Mouse (Mus musculus) embryonic facial prominence, embryonic 12.5 days (tissue): Measurements from ENCODE around the gene Cyp4f39. TPM values are rescaled to one million over a fixed set of nuclear protein-coding genes. Genes with fewer than 3 reads are reported as not detected.
"Not testable (repeated sequence)": the region's sequence is repeated elsewhere in the genome, so short reads cannot be mapped to it uniquely, and the experiment has no call there.

Experiments used
- ATAC-seq: fragments of 200-750 bp; cut with Nextera tagmentation; 2 replicates; pipeline ENCODE4 v1.8.0; 2017; ENCODE audit not compliant: insufficient number of reproducible peaks, insufficient read depth, low FRiP score, low TSS enrichment
- H3K27ac ChIP-seq: fragments of 300-500 bp; sonication (generic); 2 replicates; pipeline ENCODE4 v1.5.1; 2016; ENCODE audit warnings: mild to moderate bottlenecking
- H3K27me3 ChIP-seq: fragments of 300-500 bp; sonication (generic); 2 replicates; pipeline ENCODE4 v1.6.1; 2016; ENCODE audit warnings: mild to moderate bottlenecking, moderate library complexity
- H3K36me3 ChIP-seq: fragments of 300-500 bp; sonication (generic); 2 replicates; pipeline ENCODE4 v1.6.1; 2016; ENCODE audit warnings: mild to moderate bottlenecking
- H3K4me1 ChIP-seq: fragments of 300-500 bp; sonication (generic); 2 replicates; pipeline ENCODE4 v1.6.1; 2016
- H3K4me2 ChIP-seq: fragments of 300-500 bp; sonication (generic); replicated peaks from 2 replicates; pipeline ENCODE4 v1.6.1; 2016; ENCODE audit warnings: mild to moderate bottlenecking, moderate library complexity
- H3K4me3 ChIP-seq: fragments of 300-500 bp; sonication (generic); 2 replicates; pipeline ENCODE4 v1.5.1; 2016; ENCODE audit warnings: mild to moderate bottlenecking
- H3K9ac ChIP-seq: fragments of 300-500 bp; sonication (generic); 2 replicates; pipeline ENCODE4 v1.6.1; 2016; ENCODE audit warnings: mild to moderate bottlenecking, moderate library complexity
- H3K9me3 ChIP-seq: fragments of 300-500 bp; sonication (generic); 2 replicates; pipeline ENCODE4 v1.6.1; 2016; ENCODE audit warnings: mild to moderate bottlenecking, moderate library complexity
- WGBS: fragments of 180-500 bp; shearing (Covaris S2); methylation state at CpG from one replicate; pipeline ENCODE4 v1.1.7; 2016; 5-methylcytosine and 5-hydroxymethylcytosine counted together
- polyA plus RNA-seq: library from polyadenylated mRNA; unstranded; fragments of >200 nt; fragmentation: Nextera tagmentation; extraction: Ambion mirVana; gene quantifications from 2 replicates; pipeline ENCODE4 v1.2.1, GENCODE M21; 2016

The Cyp4f39 gene
- polyA plus RNA-seq, 1 experiment from 2014 or later = 0.70 TPM

- Histone ChIP-seq H3K9ac (no peak overlapping the region), H3K4me2 (no peak overlapping the region), H3K27ac (no peak overlapping the region), H3K4me1 (peaks cover 5% of the 10 kb centered on the region), H3K27me3 (no peaks in the 10 kb centered on the region), H3K36me3 (no peaks in the 10 kb centered on the region), H3K9me3 (no peaks in the 10 kb centered on the region), H3K4me3 (no peak overlapping the region)
- WGBS = 80% methylated on average over 6 of the region's 6 CpGs
- no peak for ATAC-seq
Measured at GRCm38 (mm10) chr17:32534068-32534467, 81.5 kb downstream of the Cyp4f39 start.

GRCm38 (mm10) chr17:32536051-32536866, 83.7 kb downstream of the Cyp4f39 start, which contains the start of gene Cyp4f16:
TSS of gene Cyp4f16 (plus strand) at chr17:32536558.
- ATAC-seq = peak; percentile 92
- not testable (repeated sequence) for H3K9me3 ChIP-seq, H3K4me1 ChIP-seq, H3K27ac ChIP-seq, H3K36me3 ChIP-seq, H3K27me3 ChIP-seq
- peak within 1 kb of the TSS; percentile 42 for H3K4me3 ChIP-seq
- peak within 1 kb of the TSS; percentile 55 for H3K9ac ChIP-seq
- H3K4me2 ChIP-seq = peak within 1 kb of the TSS; percentile 72
- 10% methylated on average over 5 of the region's 5 CpGs for WGBS

- peaks cover 5% of the 10 kb centered on the region for H3K4me1 ChIP-seq
- H3K27ac ChIP-seq = no peak overlapping the region
- H3K4me3 ChIP-seq = peak overlapping the region; percentile 42
- H3K9ac ChIP-seq = peak overlapping the region; percentile 55
- peak overlapping the region; percentile 72 for H3K4me2 ChIP-seq
- H3K9me3 ChIP-seq = no peaks in the 10 kb centered on the region
- H3K27me3 ChIP-seq = no peaks in the 10 kb centered on the region
- WGBS = 64% methylated on average over 5 of the region's 5 CpGs
- ATAC-seq = no peak
- H3K36me3 ChIP-seq = no peaks in the 10 kb centered on the region
Measured at GRCm38 (mm10) chr17:32536867-32537250, 84.3 kb downstream of the Cyp4f39 start.

Other genes with a start within 250 kb of the Cyp4f39 start
- gene Brd4, start 168.0 kb upstream of the Cyp4f39 start, polyA plus RNA-seq = 107 and 112 TPM in 2 replicates
- gene Akap8, start 131.5 kb upstream of the Cyp4f39 start, polyA plus RNA-seq = 145 and 148 TPM in 2 replicates
- 107 and 118 TPM in 2 replicates for gene Akap8l, start 102.1 kb upstream of the Cyp4f39 start, polyA plus RNA-seq
- 34.0 and 36.5 TPM in 2 replicates for gene Wiz, start 63.3 kb upstream of the Cyp4f39 start, polyA plus RNA-seq
- gene Rasal3, start 49.1 kb upstream of the Cyp4f39 start, polyA plus RNA-seq = 0.69 and 0.74 TPM in 2 replicates
- gene Pglyrp2, start 28.6 kb upstream of the Cyp4f39 start, polyA plus RNA-seq = 0.13 and 0.20 TPM in 2 replicates
- gene Cyp4f17, start 53.3 kb downstream of the Cyp4f39 start, polyA plus RNA-seq = 14.5 and 15.6 TPM in 2 replicates
- gene Cyp4f16, start 83.8 kb downstream of the Cyp4f39 start, polyA plus RNA-seq = 26.0 and 28.4 TPM in 2 replicates
- not detected in 2 replicates for gene Cyp4f37, start 168.6 kb downstream of the Cyp4f39 start, polyA plus RNA-seq
- gene Cyp4f40, start 206.2 kb downstream of the Cyp4f39 start, polyA plus RNA-seq = not detected in 2 replicates
- 0.15 and 0.24 TPM in 2 replicates for gene Cyp4f15, start 232.9 kb downstream of the Cyp4f39 start, polyA plus RNA-seq